Mouse (Mus musculus) lung, embryonic 15.5 days (tissue): Measurements from ENCODE around the gene Rora. TPM values are rescaled to one million over a fixed set of nuclear protein-coding genes. Genes with fewer than 3 reads are reported as not detected.
A peak's percentile ranks its signal among the peaks of the same experiment; 100 is the strongest.

ENCODE experiments used
- ATAC-seq: fragments of 200-750 bp; cut with Nextera tagmentation; 2 replicates; pipeline ENCODE4 v1.8.0; 2017; ENCODE audit warnings: moderate number of reproducible peaks, borderline replicate concordance; ENCODE audit not compliant: low FRiP score, low TSS enrichment; ENCODE audit errors: extremely low read depth
- H3K27ac ChIP-seq: fragments of 300-500 bp; sonication (generic); 2 replicates; pipeline ENCODE4 v1.5.1; 2015; ENCODE audit warnings: moderate library complexity, mild to moderate bottlenecking, inconsistent platforms
- H3K27me3 ChIP-seq: fragments of 300-500 bp; sonication (generic); 2 replicates; pipeline ENCODE4 v1.6.1; 2015; ENCODE audit warnings: inconsistent platforms
- H3K36me3 ChIP-seq: fragments of 300-500 bp; sonication (generic); 2 replicates; pipeline ENCODE4 v1.6.1; 2015; ENCODE audit warnings: inconsistent platforms
- H3K4me1 ChIP-seq: fragments of 300-500 bp; sonication (generic); 2 replicates; pipeline ENCODE4 v1.6.1; 2015; ENCODE audit warnings: inconsistent platforms
- H3K4me2 ChIP-seq: fragments of 300-500 bp; sonication (generic); 2 replicates; pipeline ENCODE4 v1.6.1; 2015; ENCODE audit warnings: inconsistent platforms, mild to moderate bottlenecking, moderate library complexity
- H3K4me3 ChIP-seq: fragments of 300-500 bp; sonication (generic); 2 replicates; pipeline ENCODE4 v1.5.1; 2015; ENCODE audit warnings: mild to moderate bottlenecking, inconsistent platforms
- H3K9ac ChIP-seq: fragments of 300-500 bp; sonication (generic); 2 replicates; pipeline ENCODE4 v1.6.1; 2015; ENCODE audit warnings: inconsistent platforms
- H3K9me3 ChIP-seq: fragments of 300-500 bp; sonication (generic); 2 replicates; pipeline ENCODE4 v1.6.1; 2016; ENCODE audit warnings: inconsistent platforms
- WGBS: fragments of 180-500 bp; shearing (Covaris S2); methylation state at CpG from one replicate; pipeline ENCODE4 v1.1.7; 2015; 5-methylcytosine and 5-hydroxymethylcytosine counted together
- polyA plus RNA-seq: library from polyadenylated mRNA; unstranded; fragments of >200 nt; fragmentation: Nextera tagmentation; extraction: Ambion mirVana; gene quantifications from 2 replicates; pipeline ENCODE4 v1.2.1, GENCODE M21; 2015

The Rora gene
- polyA plus RNA-seq, 1 experiment from 2014 or later: 6.9 TPM

DNA sequence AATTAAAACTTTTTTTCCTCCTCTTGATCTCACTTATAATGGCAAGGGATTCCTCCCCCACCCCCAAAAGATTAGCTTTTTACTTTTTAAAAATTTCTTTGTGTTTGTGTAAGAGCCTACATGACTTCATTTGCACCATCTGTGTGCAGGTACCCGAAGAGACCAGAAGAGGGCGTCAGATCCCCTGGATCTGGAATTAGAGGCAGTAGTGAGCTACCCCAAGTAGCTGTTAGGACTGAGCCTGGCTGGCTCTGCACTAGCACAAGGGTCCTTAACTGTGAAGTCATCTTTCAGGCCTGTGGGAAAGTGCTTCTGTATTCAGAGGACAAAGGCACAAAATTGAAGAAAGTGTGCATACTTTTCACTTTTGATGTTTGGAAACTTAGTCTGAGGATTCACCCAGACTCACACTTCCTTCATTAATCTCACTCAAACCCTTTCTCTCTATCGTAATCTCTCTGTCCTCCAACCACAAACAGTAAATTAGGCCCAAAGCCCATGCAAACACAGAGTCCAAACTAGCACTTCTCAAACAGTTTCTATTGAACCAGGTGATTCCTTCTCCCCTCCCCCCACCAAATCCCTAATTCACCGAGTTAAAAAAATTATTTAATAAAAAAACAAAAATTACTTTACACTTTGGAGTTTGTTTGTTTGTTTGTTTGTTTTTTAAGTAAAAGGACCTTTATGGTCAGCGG is 246.1 kb downstream of the Rora start:
- no peak overlapping the region for H3K27ac ChIP-seq
- no peaks in the 10 kb centered on the region for H3K9me3 ChIP-seq
- no peak overlapping the region for H3K4me2 ChIP-seq
- H3K9ac ChIP-seq: no peak overlapping the region
- H3K4me3 ChIP-seq: no peak overlapping the region
- no peaks in the 10 kb centered on the region for H3K36me3 ChIP-seq
- WGBS: 70% methylated on average over 5 of the region's 5 CpGs
- H3K27me3 ChIP-seq: no peaks in the 10 kb centered on the region
- H3K4me1 ChIP-seq: no peaks in the 10 kb centered on the region
- ATAC-seq: no peak

DNA sequence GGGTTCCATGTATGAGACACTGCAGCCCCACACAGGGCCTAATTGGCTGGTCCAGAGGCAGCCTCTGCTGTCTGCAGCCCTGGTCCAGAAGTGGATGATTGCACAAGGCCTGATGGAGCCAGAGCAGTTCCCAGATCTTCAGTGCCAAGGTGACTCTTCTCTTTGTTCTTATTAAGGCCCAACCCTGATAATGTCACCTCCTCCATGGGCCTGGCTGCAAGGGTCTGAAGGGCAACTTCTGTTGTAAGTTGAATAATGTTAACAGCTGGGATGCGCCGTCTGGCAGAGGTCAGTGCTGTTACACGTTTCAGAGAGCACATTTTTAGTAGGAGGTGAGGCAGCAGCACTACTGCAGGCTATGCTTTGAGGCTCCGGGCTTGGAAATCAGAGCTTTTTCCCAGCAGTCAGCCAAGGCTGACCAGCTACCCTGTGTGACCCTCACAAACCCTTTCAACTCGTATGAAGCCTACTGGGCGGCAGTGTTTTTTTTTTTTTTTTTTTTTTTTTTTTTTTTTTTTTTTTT is 252.8 kb downstream of the Rora start:
- H3K36me3 ChIP-seq: no peaks in the 10 kb centered on the region
- H3K9me3 ChIP-seq: no peaks in the 10 kb centered on the region
- H3K9ac ChIP-seq: no peak overlapping the region
- no peak overlapping the region for H3K4me3 ChIP-seq
- no peaks in the 10 kb centered on the region for H3K4me1 ChIP-seq
- H3K27ac ChIP-seq: no peak overlapping the region
- 68% methylated on average over 6 of the region's 6 CpGs for WGBS
- H3K4me2 ChIP-seq: no peak overlapping the region
- ATAC-seq: no peak
- H3K27me3 ChIP-seq: no peaks in the 10 kb centered on the region

DNA sequence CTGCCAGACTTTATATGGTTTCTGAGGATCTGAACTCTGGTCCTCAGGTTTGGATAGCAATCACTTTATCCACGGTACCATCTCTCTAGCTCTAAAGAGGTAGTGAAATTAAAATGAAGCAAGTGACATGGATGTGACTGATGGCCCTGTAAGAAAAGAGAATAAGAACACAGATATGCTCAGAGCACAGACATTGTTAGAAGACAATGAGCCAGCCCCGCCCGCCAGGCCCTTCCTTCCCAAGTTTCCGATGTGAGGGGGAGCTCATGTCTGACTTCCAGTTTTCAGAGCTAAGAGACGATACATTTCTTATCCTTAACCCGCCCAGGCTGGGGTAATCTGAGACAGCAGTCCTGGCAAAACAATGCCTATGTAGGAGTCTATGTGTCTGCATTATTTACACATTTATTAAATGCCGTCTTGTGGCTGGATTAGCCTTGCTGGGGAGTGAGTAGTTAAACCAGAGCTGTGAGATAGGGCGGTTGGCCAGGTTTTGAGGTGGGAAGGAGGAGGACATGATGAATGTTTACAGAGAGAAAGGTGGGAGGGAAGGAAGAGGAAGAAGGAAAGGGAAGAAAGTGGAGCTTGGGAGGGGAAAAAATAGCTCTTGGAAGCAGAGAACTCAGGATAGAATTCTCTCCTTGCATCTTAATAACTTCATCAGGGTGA is 259.0 kb downstream of the Rora start:
- peaks cover 14% of the 10 kb centered on the region for H3K4me1 ChIP-seq
- no peak overlapping the region for H3K4me2 ChIP-seq
- ATAC-seq: no peak
- H3K27ac ChIP-seq: peak overlapping the region; percentile 37; the same call in 1 of the 2 replicates
- H3K4me3 ChIP-seq: no peak overlapping the region
- no peaks in the 10 kb centered on the region for H3K27me3 ChIP-seq
- H3K9me3 ChIP-seq: no peaks in the 10 kb centered on the region
- no peaks in the 10 kb centered on the region for H3K36me3 ChIP-seq
- WGBS: 45% methylated on average over 8 of the region's 8 CpGs
- H3K9ac ChIP-seq: no peak overlapping the region

DNA sequence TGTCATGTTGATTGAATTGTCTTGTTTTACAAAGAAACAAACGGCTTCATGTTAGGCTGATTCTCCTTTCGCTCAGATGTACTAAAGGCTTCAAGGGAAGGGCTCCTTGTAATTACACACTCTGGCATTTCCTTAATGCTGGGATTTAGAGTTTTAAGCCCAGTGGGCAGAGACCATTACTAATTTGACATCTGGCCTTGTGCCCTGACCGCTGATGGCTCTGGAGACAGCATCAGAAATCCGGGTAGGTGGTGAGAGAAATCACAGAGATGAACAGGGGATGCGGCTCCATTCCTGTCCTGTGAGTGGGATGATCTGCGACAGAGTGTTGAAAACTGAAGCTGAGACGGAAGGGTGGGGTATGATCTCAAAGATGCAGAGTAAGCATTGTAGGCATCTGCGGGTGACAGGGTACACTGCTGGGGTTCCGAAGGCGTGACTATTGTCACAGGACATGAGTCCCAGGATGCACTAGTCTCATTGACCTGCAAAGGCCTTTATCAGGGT is 259.7 kb downstream of the Rora start:
- Histone ChIP-seq H3K27me3 (no peaks in the 10 kb centered on the region), H3K9me3 (no peaks in the 10 kb centered on the region), H3K9ac (no peak overlapping the region), H3K4me3 (no peak overlapping the region), H3K36me3 (no peaks in the 10 kb centered on the region), H3K27ac (peak overlapping the region; percentile 37; the same call in 1 of the 2 replicates), H3K4me1 (peaks cover 14% of the 10 kb centered on the region), H3K4me2 (no peak overlapping the region)
- 73% methylated on average over 10 of the region's 10 CpGs for WGBS
- ATAC-seq: no peak

DNA sequence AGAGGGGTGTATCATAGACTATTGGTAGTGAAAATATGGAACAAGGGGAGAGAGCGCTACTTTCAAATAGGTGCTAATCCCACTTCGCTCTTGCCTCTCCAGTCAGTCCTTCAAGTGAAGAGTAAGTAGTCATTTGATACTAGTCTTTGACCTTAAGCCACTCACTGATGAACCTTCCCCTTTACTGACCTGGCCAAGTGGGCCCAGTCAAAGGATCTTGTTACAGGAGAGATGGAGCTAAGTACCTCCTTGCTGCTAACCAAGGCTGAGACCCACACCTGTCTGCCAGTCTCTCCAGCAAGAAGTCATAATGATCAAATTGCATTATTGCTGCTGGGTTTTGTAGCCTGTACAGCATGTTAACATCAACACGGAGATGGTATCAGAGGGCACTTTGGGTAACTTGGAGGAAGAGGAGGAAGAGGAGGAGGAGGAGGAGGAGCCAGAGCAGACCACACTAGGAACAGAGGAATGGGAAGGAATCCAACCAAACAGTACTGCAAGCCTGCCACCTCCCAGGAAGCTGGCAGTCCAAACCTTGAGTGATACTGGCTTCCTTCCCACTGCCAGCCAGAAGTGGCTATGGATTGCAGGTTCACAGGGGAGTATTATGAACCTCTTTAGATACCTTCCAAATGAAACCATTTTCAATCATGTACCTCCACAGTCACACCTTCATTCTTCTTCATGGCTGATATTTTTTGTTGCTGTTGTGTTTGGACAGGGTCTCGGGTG is 261.1 kb downstream of the Rora start:
- Histone ChIP-seq H3K4me2 (no peak overlapping the region), H3K4me3 (no peak overlapping the region), H3K27ac (no peak overlapping the region), H3K27me3 (no peaks in the 10 kb centered on the region), H3K36me3 (no peaks in the 10 kb centered on the region), H3K4me1 (peaks cover 14% of the 10 kb centered on the region), H3K9me3 (no peaks in the 10 kb centered on the region), H3K9ac (no peak overlapping the region)
- 63% methylated on average over 4 of the region's 4 CpGs for WGBS
- no peak for ATAC-seq

DNA sequence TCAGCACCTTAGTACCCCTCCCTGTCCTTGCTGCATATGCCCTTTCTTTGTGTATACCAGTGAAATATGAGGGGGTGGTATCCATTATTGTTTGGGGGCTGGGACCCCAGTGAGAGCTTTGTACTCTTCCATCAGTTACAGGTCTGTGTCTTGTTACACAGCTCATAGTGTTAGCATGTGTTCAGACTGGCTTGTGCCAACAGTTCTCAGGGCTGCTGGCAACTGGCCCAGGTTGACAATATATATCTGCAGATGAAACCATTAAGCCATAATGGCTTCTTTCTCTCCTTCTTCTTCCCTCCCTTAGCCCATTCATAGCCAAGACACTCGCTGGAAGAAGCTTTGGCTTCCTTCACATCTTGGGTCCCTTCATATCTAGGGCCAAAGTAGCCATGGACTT is 263.2 kb downstream of the Rora start:
- no peak overlapping the region for H3K4me3 ChIP-seq
- no peak overlapping the region for H3K9ac ChIP-seq
- no peaks in the 10 kb centered on the region for H3K27me3 ChIP-seq
- no peak overlapping the region for H3K27ac ChIP-seq
- no peak for ATAC-seq
- no peaks in the 10 kb centered on the region for H3K9me3 ChIP-seq
- 60% methylated on average over 1 of the region's 1 CpGs for WGBS
- no peaks in the 10 kb centered on the region for H3K36me3 ChIP-seq
- H3K4me2 ChIP-seq: no peak overlapping the region
- peaks cover 14% of the 10 kb centered on the region for H3K4me1 ChIP-seq

DNA sequence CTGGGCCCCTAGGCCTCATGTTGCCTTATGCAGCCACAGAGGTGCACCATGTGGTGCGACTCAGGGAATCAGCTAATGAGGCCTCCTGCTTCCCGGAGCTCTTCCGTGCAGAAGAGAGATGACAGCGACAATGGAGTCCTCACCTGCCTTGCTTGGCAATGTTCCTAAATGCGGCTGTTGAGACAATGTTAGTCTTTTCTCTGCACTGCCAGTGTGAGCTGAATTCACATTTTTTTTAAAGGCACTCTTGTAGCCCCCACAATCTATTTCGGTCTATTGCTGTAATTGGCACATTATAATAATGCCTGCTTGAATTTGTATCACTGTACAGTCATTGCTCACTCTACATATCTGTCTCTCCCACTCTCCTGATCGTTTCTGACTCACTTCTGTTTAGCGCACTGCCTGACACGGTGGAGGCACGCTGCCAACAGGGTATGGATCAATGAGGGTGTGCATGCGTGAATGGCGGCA is 269.6 kb downstream of the Rora start:
- H3K4me1 ChIP-seq: no peaks in the 10 kb centered on the region
- no peak for ATAC-seq
- H3K27ac ChIP-seq: no peak overlapping the region
- H3K9ac ChIP-seq: no peak overlapping the region
- no peak overlapping the region for H3K4me3 ChIP-seq
- no peaks in the 10 kb centered on the region for H3K9me3 ChIP-seq
- no peaks in the 10 kb centered on the region for H3K36me3 ChIP-seq
- no peak overlapping the region for H3K4me2 ChIP-seq
- WGBS: 80% methylated on average over 12 of the region's 12 CpGs
- no peaks in the 10 kb centered on the region for H3K27me3 ChIP-seq

DNA sequence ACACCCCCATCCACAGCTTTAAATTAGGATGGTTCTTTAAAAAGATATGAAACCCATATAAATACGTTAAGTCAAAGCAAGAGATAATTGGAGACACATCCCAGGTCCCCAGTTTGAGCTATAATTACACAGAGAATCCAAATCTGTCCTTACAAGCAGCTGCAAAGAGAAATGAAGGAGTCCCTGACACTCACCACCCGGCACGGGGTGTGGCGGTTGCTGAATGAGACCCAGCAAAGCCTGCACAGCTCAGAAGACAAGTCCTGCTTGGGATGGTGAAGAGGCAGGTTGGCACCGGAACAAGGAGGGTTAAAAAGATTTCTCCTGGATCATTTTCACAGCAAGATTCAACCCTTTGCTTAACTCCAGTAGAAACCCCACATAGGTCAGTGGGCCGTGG is 272.8 kb downstream of the Rora start:
- Histone ChIP-seq H3K36me3 (no peaks in the 10 kb centered on the region), H3K27ac (no peak overlapping the region), H3K4me2 (no peak overlapping the region), H3K27me3 (no peaks in the 10 kb centered on the region), H3K9me3 (no peaks in the 10 kb centered on the region), H3K4me3 (no peak overlapping the region), H3K4me1 (peaks cover 6% of the 10 kb centered on the region; the same call in 1 of the 2 replicates), H3K9ac (no peak overlapping the region)
- no peak for ATAC-seq
- WGBS: 88% methylated on average over 6 of the region's 6 CpGs

DNA sequence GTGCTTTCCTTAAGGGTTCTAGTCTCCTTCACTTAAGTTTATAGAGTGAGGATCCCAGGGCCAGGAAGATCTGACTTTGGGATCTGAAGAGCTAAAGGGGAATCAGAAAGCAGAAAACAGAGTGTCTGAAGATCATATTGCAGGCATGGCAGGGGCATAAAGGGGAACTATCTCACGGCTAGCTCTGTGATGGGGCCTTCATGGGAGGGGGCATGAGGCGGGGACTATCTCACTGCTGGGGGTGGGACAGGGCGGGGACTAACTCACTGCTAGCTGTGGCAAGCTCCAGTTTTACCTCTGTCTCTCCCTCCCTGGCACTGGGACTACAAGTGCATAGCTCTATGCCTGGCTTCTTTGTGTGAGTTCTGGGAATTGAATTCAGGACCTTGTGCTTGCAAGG is 279.6 kb downstream of the Rora start:
- ATAC-seq: no peak
- 58% methylated on average over 3 of the region's 3 CpGs for WGBS
- H3K9me3 ChIP-seq: no peaks in the 10 kb centered on the region

DNA sequence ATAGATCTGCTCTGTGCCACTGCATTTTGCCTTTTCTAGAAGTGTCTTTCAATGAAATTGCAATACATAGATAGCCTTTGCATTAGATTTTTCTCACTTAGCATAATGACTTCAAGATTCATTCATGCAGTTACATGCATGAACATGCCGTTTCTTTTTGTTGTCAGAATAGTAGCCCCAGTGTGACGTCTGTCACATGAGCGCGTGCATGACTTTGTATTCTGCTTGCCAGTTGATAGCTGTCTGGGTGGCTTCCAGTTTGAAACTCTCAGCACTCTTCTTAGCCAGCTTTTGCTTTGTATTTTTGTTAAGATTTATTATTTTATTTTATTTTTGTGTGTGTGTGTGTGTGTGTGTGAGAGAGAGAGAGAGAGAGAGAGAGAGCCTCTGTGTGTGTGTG is 280.7 kb downstream of the Rora start:
- Histone ChIP-seq H3K9ac (no peak overlapping the region), H3K27ac (no peak overlapping the region), H3K36me3 (no peaks in the 10 kb centered on the region), H3K9me3 (no peaks in the 10 kb centered on the region), H3K4me1 (peaks cover 6% of the 10 kb centered on the region; the same call in 1 of the 2 replicates), H3K27me3 (no peaks in the 10 kb centered on the region), H3K4me3 (no peak overlapping the region), H3K4me2 (no peak overlapping the region)
- no peak for ATAC-seq
- WGBS: 76% methylated on average over 4 of the region's 4 CpGs

More for the DNA sequence above, 279.6 kb downstream of the Rora start:
- no peaks in the 10 kb centered on the region for H3K36me3 ChIP-seq
- no peak overlapping the region for H3K9ac ChIP-seq
- no peaks in the 10 kb centered on the region for H3K27me3 ChIP-seq
- peaks cover 6% of the 10 kb centered on the region; the same call in 1 of the 2 replicates for H3K4me1 ChIP-seq
- H3K27ac ChIP-seq: no peak overlapping the region
- H3K4me2 ChIP-seq: no peak overlapping the region
- no peak overlapping the region for H3K4me3 ChIP-seq

DNA sequence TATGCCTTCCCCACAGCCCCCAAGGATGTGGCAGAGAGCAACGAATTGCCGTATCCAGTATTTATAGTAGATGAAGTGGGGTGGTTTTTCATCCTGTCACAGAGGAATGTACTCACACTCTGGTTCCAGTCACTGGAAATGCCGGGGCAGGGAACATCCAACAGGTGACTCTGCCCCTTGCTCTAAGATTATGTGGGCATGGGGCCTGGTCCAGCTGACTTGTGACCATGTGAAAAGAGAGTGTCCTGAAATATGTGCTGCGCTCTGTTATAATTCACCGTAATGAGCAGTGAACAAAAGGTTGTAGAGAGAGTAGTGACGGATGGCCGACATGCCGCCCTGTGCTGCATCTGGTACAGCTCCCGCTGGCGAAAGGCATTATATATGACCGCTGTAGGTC is 282.0 kb downstream of the Rora start:
- H3K27ac ChIP-seq: no peak overlapping the region
- H3K4me1 ChIP-seq: no peaks in the 10 kb centered on the region
- no peaks in the 10 kb centered on the region for H3K36me3 ChIP-seq
- H3K4me3 ChIP-seq: no peak overlapping the region
- no peaks in the 10 kb centered on the region for H3K9me3 ChIP-seq
- 67% methylated on average over 11 of the region's 11 CpGs for WGBS
- no peak for ATAC-seq
- no peak overlapping the region for H3K4me2 ChIP-seq
- H3K9ac ChIP-seq: no peak overlapping the region
- no peaks in the 10 kb centered on the region for H3K27me3 ChIP-seq
